Mouse (Mus musculus) mouse embryonic stem cell (cell line): ENCODE measurements around the gene Snupn.
"Not testable (repeated sequence)": the region's sequence is repeated elsewhere in the genome, so short reads cannot be mapped to it uniquely, and the experiment has no call there.

Experiments used
- in situ Hi-C, 2 experiments: fragments of 300-500 bp; cut with MboI; formaldehyde crosslinking; loops; 1 replicate in 1 of 2; 3 replicates in 1 of 2; pipeline ENCODE4 v1.14.3; 2019 to 2020; ENCODE audit warnings: low sequenced_read_pairs in 2 of 2, low pct_unique_long_range_greater_than_20kb in 1 of 2, mixed read lengths in 1 of 2; ENCODE audit not compliant: unreplicated experiment in 1 of 2

Gene Snupn

DNA sequence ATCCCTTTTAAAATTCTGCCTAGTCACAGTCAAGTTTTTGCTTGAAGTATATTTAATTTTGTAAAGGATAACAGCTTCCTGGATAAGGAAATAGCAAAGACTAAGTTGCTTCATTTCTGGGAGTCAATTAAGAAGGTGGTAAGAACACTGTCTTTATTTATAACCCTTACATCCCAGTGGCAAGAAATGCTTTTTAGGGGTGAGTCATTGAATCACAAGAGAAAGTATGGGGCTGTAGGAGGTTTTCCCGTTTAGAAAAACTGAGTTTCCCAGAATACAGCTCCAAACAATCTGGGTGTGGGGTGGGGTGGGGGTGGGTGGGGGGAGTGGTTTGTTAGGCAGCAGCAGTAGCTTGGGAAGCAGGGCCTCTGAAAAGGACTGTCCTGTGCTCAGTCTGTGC, 30.8 kb downstream of the Snupn start:
- in situ Hi-C loops = no loop called here

- in situ Hi-C loops = no loop called here
These were observed 43.9 kb downstream of the Snupn start, which contains the start of gene Ptpn9 for GRCm38 (mm10) chr9:56994286-56995197. TSS of gene Ptpn9 (plus strand) at chr9:56994923.

DNA sequence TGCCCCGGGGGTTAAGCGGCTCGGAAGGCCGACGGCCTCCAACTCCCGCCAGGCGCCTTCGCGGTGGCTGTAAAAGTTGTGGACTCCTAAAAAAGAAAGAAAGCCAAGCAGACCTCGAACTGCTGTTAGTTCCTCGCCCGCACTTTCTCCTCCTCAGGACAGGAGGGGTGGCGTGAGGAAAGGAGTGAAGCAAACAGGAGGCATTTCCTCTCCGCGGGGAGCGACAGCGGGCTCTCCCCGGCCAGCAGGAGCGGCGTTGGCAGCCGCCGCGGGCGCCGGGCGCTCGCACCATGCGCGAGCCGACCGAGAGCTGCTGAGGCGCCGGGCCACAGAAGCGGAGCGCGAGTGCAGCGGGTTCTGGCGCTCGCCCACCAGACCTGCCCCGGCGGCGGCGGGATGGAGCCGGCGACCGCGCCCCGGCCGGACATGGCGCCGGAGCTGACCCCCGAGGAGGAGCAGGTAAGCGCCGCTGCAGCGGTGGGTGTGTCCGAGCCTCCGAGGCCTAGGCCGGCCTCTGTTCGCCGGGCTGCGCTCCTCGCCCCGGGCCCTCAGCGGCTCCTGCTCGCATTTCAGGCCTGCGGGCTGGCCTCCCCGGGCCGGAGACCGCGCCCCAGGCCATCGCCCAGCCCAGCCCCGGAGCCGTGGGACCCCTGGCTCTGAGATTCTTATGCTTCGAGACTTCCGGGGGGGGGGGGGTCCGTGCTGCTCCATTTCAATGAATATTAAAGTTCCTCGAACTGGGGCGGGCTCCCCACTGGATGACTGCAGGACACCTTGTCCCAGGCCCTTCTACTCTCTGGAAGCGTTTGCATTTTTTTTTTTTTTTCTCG, 44.7 kb downstream of the Snupn start:
- in situ Hi-C loops = no loop called here

DNA sequence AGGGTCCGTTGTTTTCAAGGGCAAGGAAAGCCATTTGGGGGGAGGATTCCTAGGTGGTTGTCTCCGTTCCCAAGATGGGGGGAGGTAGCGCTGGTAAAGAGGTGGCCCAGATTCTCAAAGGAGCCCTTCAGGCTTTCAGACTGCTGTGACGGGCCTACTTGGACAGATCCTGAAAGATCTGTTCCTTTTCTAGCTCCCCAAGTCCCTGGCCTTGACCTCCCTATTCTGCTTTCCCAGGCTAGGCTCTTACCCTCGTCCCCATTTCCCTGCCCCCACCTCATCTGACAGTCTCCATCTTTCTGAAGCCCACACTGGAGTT, 45.3 kb downstream of the Snupn start:
- in situ Hi-C loops = no loop called here

DNA sequence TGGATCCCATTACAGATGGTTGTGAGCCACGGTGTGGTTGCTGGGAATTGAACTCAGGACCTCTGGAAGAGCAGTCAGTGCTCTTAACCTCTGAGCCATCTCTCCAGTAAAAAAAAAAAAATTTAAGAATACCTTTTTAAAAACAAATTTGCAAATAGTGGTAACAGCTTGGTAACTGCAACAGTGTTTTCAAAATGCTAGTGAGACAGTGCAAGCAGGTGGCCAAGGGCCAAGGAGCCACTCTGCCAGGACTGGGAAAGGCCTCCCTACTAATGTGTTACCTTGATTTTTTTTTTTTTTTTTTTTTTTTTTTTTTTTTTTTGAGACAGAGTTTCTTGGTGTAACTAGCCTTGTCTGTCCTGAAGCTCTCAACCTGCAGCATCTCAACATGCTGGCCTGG, 46.5 kb downstream of the Snupn start:
- in situ Hi-C loops = not testable (repeated sequence)

DNA sequence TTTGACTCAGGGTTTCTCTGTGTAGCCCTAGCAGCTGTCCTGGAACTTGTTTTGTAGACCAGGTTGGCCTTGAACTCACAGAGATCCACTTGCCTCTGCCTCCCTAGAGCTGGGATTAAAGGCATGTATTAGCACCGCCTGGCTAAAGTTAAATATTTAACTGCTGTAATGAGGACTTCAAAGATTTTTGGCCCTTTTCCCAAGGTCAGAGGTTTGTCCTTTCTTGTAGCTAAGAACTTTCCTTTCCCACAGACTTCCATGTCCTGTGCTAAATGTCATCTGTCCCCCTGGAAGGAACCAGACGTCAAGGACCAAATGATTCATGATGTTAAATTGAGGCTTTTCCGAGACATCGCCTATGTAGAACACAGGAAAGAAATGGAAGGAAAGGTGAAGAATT, 52.3 kb downstream of the Snupn start:
- in situ Hi-C loops = no loop called here

- in situ Hi-C loops = no loop called here
These were observed 61.7 kb downstream of the Snupn start for GRCm38 (mm10) chr9:57012393-57012792.

DNA sequence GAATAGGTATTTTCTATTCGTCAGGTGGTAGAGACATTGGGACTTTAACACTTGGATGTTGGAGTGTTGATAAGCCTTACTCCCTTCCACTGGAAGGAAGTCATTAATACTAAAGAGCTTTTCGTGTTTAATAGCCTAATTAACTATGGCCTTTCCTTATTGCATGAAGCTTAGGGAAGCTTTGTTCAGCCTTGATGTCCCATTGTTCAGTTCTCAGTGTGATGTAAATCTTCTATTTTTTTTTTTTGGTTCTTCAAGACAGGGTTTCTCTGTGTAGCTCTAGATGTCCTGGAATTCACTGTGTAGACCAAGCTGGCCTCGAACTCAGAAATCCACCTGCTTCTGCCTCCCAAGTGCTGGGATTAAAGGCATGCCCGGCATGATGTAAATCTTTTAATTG, 62.2 kb downstream of the Snupn start:
- in situ Hi-C loops = no loop called here

DNA sequence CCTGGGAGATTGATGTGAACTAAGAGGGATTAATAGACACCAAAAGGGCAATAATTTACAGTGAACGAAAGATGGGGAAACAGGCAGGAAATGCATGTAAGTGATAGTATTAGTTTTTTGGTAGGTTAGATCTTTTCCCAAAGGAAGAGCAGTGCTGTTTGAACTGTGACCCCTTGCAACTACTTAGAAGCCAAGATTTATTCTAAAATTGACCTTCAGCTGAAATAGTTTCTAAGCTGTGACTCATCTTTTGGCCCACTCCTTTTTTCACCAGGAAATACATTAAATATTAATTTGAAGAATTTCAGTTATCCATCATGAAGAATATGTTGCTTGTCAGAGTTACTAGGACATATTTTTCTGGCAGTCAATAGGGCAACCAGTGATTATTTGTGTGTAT, 63.1 kb downstream of the Snupn start:
- in situ Hi-C loops = no loop called here

GRCm38 (mm10) chr9:57014766-57015165, 64.1 kb downstream of the Snupn start:
- in situ Hi-C loops = no loop called here

- in situ Hi-C loops = no loop called here
These were observed 67.0 kb downstream of the Snupn start for GRCm38 (mm10) chr9:57017631-57018030.

DNA sequence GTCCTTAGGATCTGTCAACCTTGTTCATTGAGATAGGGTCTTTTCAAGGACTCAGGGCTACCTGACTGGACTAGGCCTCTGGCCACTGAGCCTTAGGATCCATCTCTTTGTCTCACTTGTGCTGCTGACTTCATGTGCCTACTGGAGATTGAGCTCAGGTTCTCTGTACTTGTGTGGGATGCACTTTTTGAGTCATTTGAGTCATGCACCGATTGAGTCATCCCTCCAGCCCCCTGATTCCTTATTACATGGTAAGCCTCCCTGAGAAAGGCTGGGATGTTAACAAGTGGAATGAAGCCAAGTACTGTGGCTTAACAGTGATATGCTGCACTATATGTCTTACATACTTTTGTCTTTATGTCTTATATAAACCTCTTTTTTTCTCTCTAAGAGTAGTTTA, 81.1 kb downstream of the Snupn start:
- in situ Hi-C loops = no loop called here
